Mouse (Mus musculus) kidney, adult 8-10 months (tissue): ENCODE results near the gene Aff2.

Source experiments
- DNase-seq, 2 experiments: peaks; one replicate each; pipeline ENCODE4 v3.0.0; 2022

Aff2 gene

GRCm38 (mm10) chrX:69360238-69361054 is at the start of gene Aff2:
Gene Aff2 (plus strand): TSS chrX:69360294.
- DNase-seq = peak; percentile 4 to 5

- DNase-seq = no peak
These were observed 22.8 kb upstream of the Aff2 start for GRCm38 (mm10) chrX:69337296-69337695.

GRCm38 (mm10) chrX:69355621-69356020 is 4.5 kb upstream of the Aff2 start:
- no peak for DNase-seq

GRCm38 (mm10) chrX:69359360-69359759 is 734 bp upstream of the Aff2 start:
- no peak for DNase-seq

GRCm38 (mm10) chrX:69359885-69360237 is 233 bp upstream of the Aff2 start:
- no peak for DNase-seq

- DNase-seq = no peak
These were observed 1.0 kb downstream of the Aff2 start for GRCm38 (mm10) chrX:69361055-69361558.

GRCm38 (mm10) chrX:69364198-69364597 is 4.1 kb downstream of the Aff2 start:
- peak in 1 of 2 experiments; percentile 4 for DNase-seq

- no peak for DNase-seq
These were observed 13.2 kb downstream of the Aff2 start for GRCm38 (mm10) chrX:69373341-69373740.

GRCm38 (mm10) chrX:69389738-69390137 is 29.6 kb downstream of the Aff2 start:
- peak; percentile 6 to 9 for DNase-seq

GRCm38 (mm10) chrX:69415043-69415442 is 54.9 kb downstream of the Aff2 start:
- DNase-seq = no peak

- no peak for DNase-seq
These were observed 78.3 kb downstream of the Aff2 start for GRCm38 (mm10) chrX:69438422-69438821.

GRCm38 (mm10) chrX:69441937-69442336 is 81.8 kb downstream of the Aff2 start:
- no peak for DNase-seq

- no peak for DNase-seq
These were observed 100.8 kb downstream of the Aff2 start for GRCm38 (mm10) chrX:69460896-69461295.

- DNase-seq = no peak
These were observed 142.0 kb downstream of the Aff2 start for GRCm38 (mm10) chrX:69502061-69502460.

GRCm38 (mm10) chrX:69518040-69518575 is 158.0 kb downstream of the Aff2 start:
- DNase-seq = no peak

GRCm38 (mm10) chrX:69540811-69541210 is 180.7 kb downstream of the Aff2 start:
- DNase-seq = no peak

GRCm38 (mm10) chrX:69579903-69580459 is 219.9 kb downstream of the Aff2 start:
- no peak for DNase-seq

GRCm38 (mm10) chrX:69608793-69609192 is 248.7 kb downstream of the Aff2 start:
- no peak for DNase-seq

GRCm38 (mm10) chrX:69663038-69663437 is 302.9 kb downstream of the Aff2 start:
- DNase-seq = no peak

- no peak for DNase-seq
These were observed 306.1 kb downstream of the Aff2 start for GRCm38 (mm10) chrX:69666145-69666677.

GRCm38 (mm10) chrX:69675691-69676090 is 315.6 kb downstream of the Aff2 start:
- DNase-seq = no peak

GRCm38 (mm10) chrX:69698840-69699239 is 338.7 kb downstream of the Aff2 start:
- no peak for DNase-seq

- DNase-seq = no peak
These were observed 378.9 kb downstream of the Aff2 start for GRCm38 (mm10) chrX:69738972-69739371.
